Mouse (Mus musculus): ENCODE data around the gene Zswim8. TPM values are rescaled to one million over a fixed set of nuclear protein-coding genes. Genes with fewer than 3 reads are reported as not detected.

Zswim8 gene
- polyA plus RNA-seq, 1 experiment from 2014 or later: 6.4 TPM

- H3K4me3 ChIP-seq (ENCODE audit: low read depth, low read length): no peak overlapping the region
- peaks cover 26% of the 10 kb centered on the region for H3K36me3 ChIP-seq (replicated peaks; ENCODE audit: insufficient read depth, low read length)
- H3K9me3 ChIP-seq (ENCODE audit: low read length): no peaks in the 10 kb centered on the region
- peaks cover 3% of the 10 kb centered on the region; the same call in 1 of the 2 replicates for H3K4me1 ChIP-seq (ENCODE audit: insufficient read depth)
- no peak overlapping the region for H3K27ac ChIP-seq (ENCODE audit: low read depth)
- no peak for ATAC-seq
- DNase-seq: no peak
- WGBS (ENCODE audit: insufficient replicate concordance): 81% methylated on average over 7 of the region's 7 CpGs
- H3K9ac ChIP-seq (replicated peaks): no peak overlapping the region
- H3K4me2 ChIP-seq (ENCODE audit: low read depth, low read length): no peak overlapping the region
- no peaks in the 10 kb centered on the region for H3K27me3 ChIP-seq (ENCODE audit: insufficient read depth, low read length)
- TF ChIP-seq CTCF (IDR thresholded peaks at IDR 0.05; ENCODE audit: low read depth): no peak
- no peak for TF ChIP-seq EP300 (IDR thresholded peaks at IDR 0.05; ENCODE audit: low read depth)
These were observed 60.6 kb downstream of the Zswim8 start for GRCm38 (mm10) chr14:20767936-20768335.

- Histone ChIP-seq H3K4me1 (ENCODE audit: insufficient read depth) (peaks cover 7% of the 10 kb centered on the region; the same call in 1 of the 2 replicates), H3K36me3 (replicated peaks; ENCODE audit: insufficient read depth, low read length) (peaks cover 20% of the 10 kb centered on the region), H3K27me3 (ENCODE audit: insufficient read depth, low read length) (no peaks in the 10 kb centered on the region), H3K9me3 (ENCODE audit: low read length) (no peaks in the 10 kb centered on the region), H3K4me2 (ENCODE audit: low read depth, low read length) (no peak overlapping the region), H3K4me3 (ENCODE audit: low read depth, low read length) (no peak overlapping the region), H3K27ac (ENCODE audit: low read depth) (no peak overlapping the region), H3K9ac (replicated peaks) (no peak overlapping the region)
- no peak for TF ChIP-seq EP300 (IDR thresholded peaks at IDR 0.05; ENCODE audit: low read depth)
- no peak for TF ChIP-seq CTCF (IDR thresholded peaks at IDR 0.05; ENCODE audit: low read depth)
- DNase-seq: no peak
- WGBS (ENCODE audit: insufficient replicate concordance): 75% methylated on average over 5 of the region's 5 CpGs
- no peak for ATAC-seq
These were observed 61.2 kb downstream of the Zswim8 start for GRCm38 (mm10) chr14:20768581-20768980.

- H3K9ac ChIP-seq (replicated peaks): no peak overlapping the region
- no peak for ATAC-seq
- no peak overlapping the region for H3K27ac ChIP-seq (ENCODE audit: low read depth)
- DNase-seq: no peak
- TF ChIP-seq CTCF (IDR thresholded peaks at IDR 0.05; ENCODE audit: low read depth): no peak
- no peak for TF ChIP-seq EP300 (IDR thresholded peaks at IDR 0.05; ENCODE audit: low read depth)
- H3K4me1 ChIP-seq (ENCODE audit: insufficient read depth): peaks cover 7% of the 10 kb centered on the region; the same call in 1 of the 2 replicates
- 0 out of 2 replicates have a peak, but pooled peaks cover 2% of the 10 kb centered on the region for H3K36me3 ChIP-seq (replicated peaks; ENCODE audit: insufficient read depth, low read length)
- H3K4me3 ChIP-seq (ENCODE audit: low read depth, low read length): no peak overlapping the region
- no peaks in the 10 kb centered on the region for H3K9me3 ChIP-seq (ENCODE audit: low read length)
- H3K27me3 ChIP-seq (ENCODE audit: insufficient read depth, low read length): no peaks in the 10 kb centered on the region
- H3K4me2 ChIP-seq (ENCODE audit: low read depth, low read length): no peak overlapping the region
- WGBS (ENCODE audit: insufficient replicate concordance): 79% methylated on average over 3 of the region's 3 CpGs
These were observed 64.6 kb downstream of the Zswim8 start for GRCm38 (mm10) chr14:20771941-20772340.

- no peaks in the 10 kb centered on the region for H3K9me3 ChIP-seq (ENCODE audit: low read length)
- H3K27me3 ChIP-seq (ENCODE audit: insufficient read depth, low read length): no peaks in the 10 kb centered on the region
- ATAC-seq (no peak), DNase-seq (no peak)
- TF ChIP-seq CTCF (IDR thresholded peaks at IDR 0.05; ENCODE audit: low read depth) (no peak), EP300 (IDR thresholded peaks at IDR 0.05; ENCODE audit: low read depth) (no peak)
- no peak overlapping the region for H3K4me3 ChIP-seq (ENCODE audit: low read depth, low read length)
- H3K36me3 ChIP-seq (replicated peaks; ENCODE audit: insufficient read depth, low read length): 0 out of 2 replicates have a peak, but pooled peaks cover 6% of the 10 kb centered on the region
- WGBS (ENCODE audit: insufficient replicate concordance): 58% methylated on average over 6 of the region's 6 CpGs
- H3K9ac ChIP-seq (replicated peaks): no peak overlapping the region
- H3K4me1 ChIP-seq (ENCODE audit: insufficient read depth): peaks cover 7% of the 10 kb centered on the region; the same call in 1 of the 2 replicates
- no peak overlapping the region for H3K27ac ChIP-seq (ENCODE audit: low read depth)
- no peak overlapping the region for H3K4me2 ChIP-seq (ENCODE audit: low read depth, low read length)
These were observed 65.5 kb downstream of the Zswim8 start for GRCm38 (mm10) chr14:20772808-20773207.

Small RNAs within 50 kb of the gene (microRNA-seq; reads per million reads assigned to microRNA genes)
- gene Mir6946: 4.1 reads per million, percentile 3 among the genes with 10 or more reads in this experiment

Other genes with a start within 250 kb of the Zswim8 start
- gene Anxa7, start 227.4 kb upstream of the Zswim8 start, polyA plus RNA-seq (2015; fragmentation: Nextera tagmentation; extraction: Ambion mirVana): 26.1 and 29.2 TPM in 2 replicates
- 0.40 and 0.41 TPM in 2 replicates for gene Mss51, start 210.7 kb upstream of the Zswim8 start, polyA plus RNA-seq (2015; fragmentation: Nextera tagmentation; extraction: Ambion mirVana)
- 13.6 and 14.9 TPM in 2 replicates for gene Ppp3cb, start 161.0 kb upstream of the Zswim8 start, polyA plus RNA-seq (2015; fragmentation: Nextera tagmentation; extraction: Ambion mirVana)
- 0.44 and 0.58 TPM in 2 replicates for gene Usp54, start 66.5 kb upstream of the Zswim8 start, polyA plus RNA-seq (2015; fragmentation: Nextera tagmentation; extraction: Ambion mirVana)
- 0.41 and 8.8 TPM in 2 replicates for gene Myoz1, start 51.0 kb upstream of the Zswim8 start, polyA plus RNA-seq (2015; fragmentation: Nextera tagmentation; extraction: Ambion mirVana)
- 0.05 and 0.38 TPM in 2 replicates for gene Synpo2l, start 39.2 kb upstream of the Zswim8 start, polyA plus RNA-seq (2015; fragmentation: Nextera tagmentation; extraction: Ambion mirVana)
- 30.8 and 31.3 TPM in 2 replicates for gene Sec24c, start 33.2 kb upstream of the Zswim8 start, polyA plus RNA-seq (2015; fragmentation: Nextera tagmentation; extraction: Ambion mirVana)
- 4.4 and 5.1 TPM in 2 replicates for gene Fut11, start 12.6 kb upstream of the Zswim8 start, polyA plus RNA-seq (2015; fragmentation: Nextera tagmentation; extraction: Ambion mirVana)
- 88.5 and 91.7 TPM in 2 replicates for gene Chchd1, start 4.5 kb upstream of the Zswim8 start, polyA plus RNA-seq (2015; fragmentation: Nextera tagmentation; extraction: Ambion mirVana)
- 11.7 and 12.6 TPM in 2 replicates for gene Ndst2, start 27.0 kb downstream of the Zswim8 start, polyA plus RNA-seq (2015; fragmentation: Nextera tagmentation; extraction: Ambion mirVana)
- 6.6 and 7.2 TPM in 2 replicates for gene Camk2g, start 86.5 kb downstream of the Zswim8 start, polyA plus RNA-seq (2015; fragmentation: Nextera tagmentation; extraction: Ambion mirVana)
- 0.83 and 0.84 TPM in 2 replicates for gene Plau, start 129.1 kb downstream of the Zswim8 start, polyA plus RNA-seq (2015; fragmentation: Nextera tagmentation; extraction: Ambion mirVana)
- gene Vcl, start 221.8 kb downstream of the Zswim8 start, polyA plus RNA-seq (2015; fragmentation: Nextera tagmentation; extraction: Ambion mirVana): 9.3 and 11.6 TPM in 2 replicates

All from liver, postnatal 0 days (tissue).